Mouse (Mus musculus): ENCODE measurements around the gene Cysrt1. TPM values are rescaled to one million over a fixed set of nuclear protein-coding genes. Genes with fewer than 3 reads are reported as not detected.

Cysrt1 gene
- polyA plus RNA-seq, 1 experiment from 2014 or later = 0.30 TPM

DNA sequence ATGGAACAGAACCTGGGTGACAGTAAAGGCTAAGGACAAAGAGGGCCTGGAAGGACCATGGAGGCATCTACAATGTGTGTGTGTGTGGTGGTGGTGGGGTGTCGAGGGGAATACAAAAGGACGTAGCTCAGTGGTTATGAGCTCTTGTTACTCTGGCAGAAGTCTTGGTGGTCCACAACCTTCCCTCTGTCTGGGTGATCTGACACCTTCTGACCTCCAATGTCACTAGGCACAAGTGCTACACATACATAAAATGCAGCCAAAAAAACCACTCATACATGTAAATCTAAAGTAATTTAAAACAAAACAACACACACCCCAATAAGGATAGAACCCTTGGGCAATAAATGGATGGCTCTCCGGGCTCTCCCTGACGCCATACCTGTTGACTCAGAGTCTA, 14.8 kb downstream of the Cysrt1 start:
- H3K4me1 ChIP-seq (replicated peaks; ENCODE audit: control insufficient read depth, insufficient read depth, low read length) = peaks cover 9% of the 10 kb centered on the region
- ATAC-seq (replicated peaks; ENCODE audit: low FRiP score, low TSS enrichment, low read depth) (no peak), DNase-seq (ENCODE audit: low spot score) (no peak)
- H3K36me3 ChIP-seq (ENCODE audit: control insufficient read depth, insufficient read depth, low read length) = no peaks in the 10 kb centered on the region
- no peak overlapping the region for H3K4me3 ChIP-seq (ENCODE audit: low read depth, low read length)
- no peak overlapping the region for H3K4me2 ChIP-seq (ENCODE audit: low read length)
- 92% methylated on average over 4 of the region's 4 CpGs for WGBS
- no peaks in the 10 kb centered on the region for H3K27me3 ChIP-seq (replicated peaks; ENCODE audit: control insufficient read depth, insufficient read depth, low read length)
- no peak overlapping the region for H3K9ac ChIP-seq (ENCODE audit: low read length)
- H3K27ac ChIP-seq (ENCODE audit: low read depth) = no peak overlapping the region
- no peaks in the 10 kb centered on the region for H3K9me3 ChIP-seq (ENCODE audit: control insufficient read depth, low read length)

DNA sequence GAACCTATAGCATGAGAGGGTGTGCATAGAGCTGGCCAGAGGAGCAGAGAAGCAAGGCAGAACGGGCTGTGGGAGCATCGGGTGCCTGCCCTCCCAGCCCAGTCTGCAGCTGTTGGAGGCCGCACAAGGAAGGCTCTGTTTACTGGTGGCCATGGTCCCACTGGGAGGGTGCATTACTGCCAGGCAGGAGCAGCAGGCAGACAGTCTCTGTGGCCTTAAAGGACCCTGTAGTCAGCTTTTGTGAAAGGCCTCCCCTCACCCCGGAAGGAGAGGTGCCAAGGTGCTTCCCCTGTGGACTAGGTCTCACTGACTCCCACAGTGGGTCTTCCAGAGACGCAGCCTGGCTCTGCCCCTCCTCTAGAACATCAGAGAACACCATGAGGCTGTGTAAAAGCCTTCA, 15.4 kb downstream of the Cysrt1 start:
- Histone ChIP-seq H3K36me3 (ENCODE audit: control insufficient read depth, insufficient read depth, low read length) (peaks cover 2% of the 10 kb centered on the region; the same call in 1 of the 2 replicates), H3K9ac (ENCODE audit: low read length) (no peak overlapping the region), H3K9me3 (ENCODE audit: control insufficient read depth, low read length) (no peaks in the 10 kb centered on the region), H3K4me1 (replicated peaks; ENCODE audit: control insufficient read depth, insufficient read depth, low read length) (peaks cover 9% of the 10 kb centered on the region), H3K4me3 (ENCODE audit: low read depth, low read length) (no peak overlapping the region), H3K27ac (ENCODE audit: low read depth) (no peak overlapping the region), H3K27me3 (replicated peaks; ENCODE audit: control insufficient read depth, insufficient read depth, low read length) (no peaks in the 10 kb centered on the region), H3K4me2 (ENCODE audit: low read length) (no peak overlapping the region)
- WGBS = 82% methylated on average over 5 of the region's 5 CpGs
- DNase-seq (ENCODE audit: low spot score) (no peak), ATAC-seq (replicated peaks; ENCODE audit: low FRiP score, low TSS enrichment, low read depth) (no peak)

DNA sequence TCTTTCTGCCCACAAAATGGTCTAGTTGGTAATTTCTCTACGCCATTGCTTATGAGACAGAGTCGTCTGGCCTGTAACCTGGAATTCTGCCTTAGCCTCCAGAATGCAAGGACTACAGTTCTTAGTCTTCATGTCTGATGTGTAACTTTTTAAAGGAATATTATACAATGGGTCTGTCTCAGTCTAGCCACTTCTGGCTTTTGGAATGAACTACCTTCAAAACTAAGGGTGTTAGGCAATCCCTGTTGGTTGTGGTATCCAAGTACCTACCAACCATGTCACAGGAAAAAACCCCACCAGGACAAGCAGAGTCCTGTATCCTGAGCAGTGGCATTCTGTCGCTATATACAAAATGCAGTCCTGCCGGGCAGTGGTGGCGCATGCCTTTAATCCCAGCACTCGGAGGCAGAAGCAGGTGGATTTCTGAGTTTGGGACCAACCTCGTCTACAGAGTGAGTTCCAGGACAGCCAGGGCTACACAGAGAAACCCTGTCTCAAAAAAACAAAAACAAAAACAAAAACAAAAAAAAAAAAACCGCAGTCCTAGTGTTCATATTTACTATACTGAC, 16.4 kb downstream of the Cysrt1 start:
- 75% methylated on average over 8 of the region's 8 CpGs for WGBS
- Histone ChIP-seq H3K9me3 (ENCODE audit: control insufficient read depth, low read length) (no peaks in the 10 kb centered on the region), H3K27ac (ENCODE audit: low read depth) (peak overlapping the region; percentile 93), H3K36me3 (ENCODE audit: control insufficient read depth, insufficient read depth, low read length) (peaks cover 9% of the 10 kb centered on the region; the same call in 1 of the 2 replicates), H3K4me2 (ENCODE audit: low read length) (peak overlapping the region; percentile 58), H3K9ac (ENCODE audit: low read length) (peak overlapping the region; percentile 50), H3K4me3 (ENCODE audit: low read depth, low read length) (no peak overlapping the region), H3K27me3 (replicated peaks; ENCODE audit: control insufficient read depth, insufficient read depth, low read length) (no peaks in the 10 kb centered on the region), H3K4me1 (replicated peaks; ENCODE audit: control insufficient read depth, insufficient read depth, low read length) (peaks cover 9% of the 10 kb centered on the region)
- DNase-seq (ENCODE audit: low spot score) (no peak), ATAC-seq (replicated peaks; ENCODE audit: low FRiP score, low TSS enrichment, low read depth) (no peak)

DNA sequence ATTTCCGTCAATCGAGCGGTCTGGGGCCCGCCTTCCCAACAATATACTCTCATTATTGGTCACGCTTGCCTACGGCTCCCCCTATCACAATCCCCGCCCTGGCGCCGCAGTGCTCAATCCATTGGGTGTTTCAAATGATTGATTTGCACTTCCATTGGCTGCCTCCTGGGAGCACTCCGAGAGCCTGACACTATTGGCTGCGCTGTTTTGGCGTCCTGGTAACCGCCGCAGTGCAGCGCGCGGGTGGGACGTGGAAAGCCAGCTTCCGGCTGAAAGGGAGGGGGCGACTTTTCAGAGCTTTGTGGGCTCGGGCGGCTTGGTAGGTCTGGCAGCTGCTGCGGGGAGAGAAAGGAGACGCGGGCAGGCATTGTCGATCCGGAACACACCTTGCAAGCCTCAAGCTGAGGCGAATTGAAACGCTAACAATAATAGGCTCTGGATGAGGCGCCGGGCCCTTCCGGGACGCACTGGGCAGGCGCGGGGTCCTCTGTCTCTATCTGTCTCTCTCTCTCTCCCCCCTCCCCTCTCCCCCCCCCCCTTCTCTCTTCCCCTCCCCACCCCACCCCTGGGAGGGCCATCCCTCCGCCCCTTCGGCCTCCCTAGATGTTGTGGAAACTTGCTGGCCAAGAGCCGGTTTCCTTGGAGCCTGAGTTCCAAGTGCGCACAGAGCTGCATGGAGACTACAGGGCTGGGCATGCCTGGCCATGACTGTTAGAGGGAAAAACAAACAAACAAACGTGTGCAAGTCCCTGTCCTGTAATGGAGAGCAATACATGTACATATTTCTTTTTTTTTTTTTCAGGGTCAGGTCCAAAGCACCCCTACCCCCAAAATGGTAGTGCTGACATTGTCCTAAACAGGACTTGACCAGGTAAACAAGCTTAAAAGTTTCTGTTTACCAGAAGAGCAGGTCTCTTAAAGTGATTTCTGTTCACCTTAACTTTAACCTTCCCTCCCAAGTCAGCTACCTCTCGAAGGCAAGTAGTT, 17.2 kb downstream of the Cysrt1 start:
- DNase-seq (ENCODE audit: low spot score) (peak; percentile 97), ATAC-seq (replicated peaks; ENCODE audit: low FRiP score, low TSS enrichment, low read depth) (peak; percentile 97)
- Histone ChIP-seq H3K27ac (ENCODE audit: low read depth) (peak overlapping the region; percentile 94), H3K27me3 (replicated peaks; ENCODE audit: control insufficient read depth, insufficient read depth, low read length) (no peaks in the 10 kb centered on the region), H3K9me3 (ENCODE audit: control insufficient read depth, low read length) (no peaks in the 10 kb centered on the region), H3K4me3 (ENCODE audit: low read depth, low read length) (peak overlapping the region; percentile 88), H3K36me3 (ENCODE audit: control insufficient read depth, insufficient read depth, low read length) (peaks cover 9% of the 10 kb centered on the region; the same call in 1 of the 2 replicates), H3K4me2 (ENCODE audit: low read length) (peak overlapping the region; percentile 58), H3K9ac (ENCODE audit: low read length) (peak overlapping the region; percentile 50), H3K4me1 (replicated peaks; ENCODE audit: control insufficient read depth, insufficient read depth, low read length) (peaks cover 9% of the 10 kb centered on the region)
- WGBS = 2% methylated on average over 41 of the region's 41 CpGs

DNA sequence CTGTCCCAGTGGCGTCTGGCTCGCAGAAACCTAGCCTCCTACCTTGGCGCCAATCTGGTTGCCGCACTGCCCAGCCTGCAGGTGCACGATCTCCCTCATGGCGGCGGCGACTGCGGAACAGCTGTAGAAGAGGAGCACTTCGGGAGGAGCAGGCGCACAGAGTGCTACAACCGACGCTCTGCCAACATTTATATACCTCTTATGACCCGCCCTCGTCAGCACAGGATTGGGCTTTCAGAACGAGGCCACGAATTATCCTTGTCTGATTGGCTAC, 17.8 kb downstream of the Cysrt1 start, which contains the start of gene Tubb4b:
Tubb4b (minus strand) TSS at position 211 of the 274 bp plus-strand sequence.
- H3K4me1 ChIP-seq (replicated peaks; ENCODE audit: control insufficient read depth, insufficient read depth, low read length) = peaks cover 9% of the 10 kb centered on the region
- H3K27me3 ChIP-seq (replicated peaks; ENCODE audit: control insufficient read depth, insufficient read depth, low read length) = no peaks in the 10 kb centered on the region
- peaks cover 9% of the 10 kb centered on the region; the same call in 1 of the 2 replicates for H3K36me3 ChIP-seq (ENCODE audit: control insufficient read depth, insufficient read depth, low read length)
- WGBS = 0% methylated on average over 17 of the region's 17 CpGs
- ATAC-seq (replicated peaks; ENCODE audit: low FRiP score, low TSS enrichment, low read depth) (no peak), DNase-seq (ENCODE audit: low spot score) (no peak)
- H3K9ac ChIP-seq (ENCODE audit: low read length) = peak within 1 kb of the TSS; percentile 82
- H3K9me3 ChIP-seq (ENCODE audit: control insufficient read depth, low read length) = no peaks in the 10 kb centered on the region
- H3K27ac ChIP-seq (ENCODE audit: low read depth) = peak within 1 kb of the TSS; percentile 94
- peak within 1 kb of the TSS; percentile 74 for H3K4me2 ChIP-seq (ENCODE audit: low read length)
- peak within 1 kb of the TSS; percentile 88 for H3K4me3 ChIP-seq (ENCODE audit: low read depth, low read length)

DNA sequence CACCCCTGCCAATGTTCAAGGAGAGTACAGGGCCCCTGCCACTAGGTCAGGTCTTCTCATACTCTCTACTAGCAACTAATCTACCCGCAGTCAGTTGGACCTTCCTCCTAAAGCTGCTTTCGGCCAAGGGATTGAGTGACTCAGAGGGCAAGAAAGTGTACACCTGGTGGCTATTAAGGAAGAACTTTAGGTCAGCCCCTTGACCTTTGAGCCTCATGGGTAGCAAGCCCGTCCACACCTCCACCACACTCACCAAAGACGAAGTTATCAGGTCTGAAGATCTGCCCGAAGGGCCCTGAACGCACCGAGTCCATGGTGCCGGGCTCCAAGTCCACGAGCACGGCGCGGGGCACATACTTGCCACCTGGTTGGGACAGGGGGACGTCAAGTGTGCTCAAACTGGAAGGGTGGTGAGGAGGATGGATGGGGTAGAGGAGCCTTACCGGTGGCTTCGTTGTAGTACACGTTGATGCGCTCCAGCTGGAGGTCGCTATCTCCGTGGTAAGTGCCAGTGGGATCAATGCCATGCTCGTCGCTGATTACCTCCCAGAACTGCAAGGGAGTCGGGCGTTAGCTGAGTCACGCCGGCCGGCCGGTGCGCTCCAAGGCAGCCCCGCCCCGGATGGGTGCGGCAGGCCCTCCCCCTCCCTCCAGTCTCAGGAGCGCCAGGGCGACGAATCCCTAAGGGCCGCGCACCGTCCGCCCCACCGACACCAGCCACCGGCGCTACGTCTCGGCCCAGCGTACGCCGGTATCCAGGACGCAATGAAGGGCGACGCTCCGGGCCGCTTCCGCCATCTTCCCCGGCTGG, 18.4 kb downstream of the Cysrt1 start:
- Histone ChIP-seq H3K9ac (ENCODE audit: low read length) (peak overlapping the region; percentile 82), H3K4me1 (replicated peaks; ENCODE audit: control insufficient read depth, insufficient read depth, low read length) (peaks cover 9% of the 10 kb centered on the region), H3K4me2 (ENCODE audit: low read length) (peak overlapping the region; percentile 74), H3K27ac (ENCODE audit: low read depth) (peak overlapping the region; percentile 94), H3K4me3 (ENCODE audit: low read depth, low read length) (peak overlapping the region; percentile 88), H3K36me3 (ENCODE audit: control insufficient read depth, insufficient read depth, low read length) (peaks cover 9% of the 10 kb centered on the region; the same call in 1 of the 2 replicates), H3K9me3 (ENCODE audit: control insufficient read depth, low read length) (no peaks in the 10 kb centered on the region), H3K27me3 (replicated peaks; ENCODE audit: control insufficient read depth, insufficient read depth, low read length) (no peaks in the 10 kb centered on the region)
- peak; percentile 59 for ATAC-seq (replicated peaks; ENCODE audit: low FRiP score, low TSS enrichment, low read depth)
- no peak for DNase-seq (ENCODE audit: low spot score)
- WGBS = 2% methylated on average over 50 of the region's 53 CpGs

DNA sequence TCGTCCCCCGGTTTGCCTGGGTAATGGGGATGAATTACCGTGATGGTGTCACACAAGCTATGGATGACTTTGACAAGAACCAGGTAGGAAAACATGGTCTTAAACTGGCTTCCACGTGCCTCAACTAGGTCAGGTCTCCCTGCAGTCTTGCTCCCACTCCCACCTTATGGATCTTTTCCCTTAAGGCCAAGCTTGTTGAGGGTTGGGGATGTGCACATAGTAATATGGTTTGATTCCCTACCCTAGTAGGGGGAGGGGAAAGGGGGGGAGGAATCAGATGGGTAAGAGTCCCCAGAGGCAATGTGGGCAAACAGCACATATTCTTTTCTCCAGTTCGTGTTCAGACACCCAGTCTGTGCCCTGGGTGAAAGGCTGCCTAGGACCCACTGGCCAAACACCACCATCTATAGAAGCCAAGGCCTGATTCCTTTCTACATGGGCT, 20.9 kb downstream of the Cysrt1 start:
- DNase-seq (ENCODE audit: low spot score) (no peak), ATAC-seq (replicated peaks; ENCODE audit: low FRiP score, low TSS enrichment, low read depth) (no peak)
- Histone ChIP-seq H3K4me2 (ENCODE audit: low read length) (no peak overlapping the region), H3K4me3 (ENCODE audit: low read depth, low read length) (no peak overlapping the region), H3K27me3 (replicated peaks; ENCODE audit: control insufficient read depth, insufficient read depth, low read length) (0 out of 2 replicates have a peak, but pooled peaks cover 4% of the 10 kb centered on the region), H3K9ac (ENCODE audit: low read length) (no peak overlapping the region), H3K4me1 (replicated peaks; ENCODE audit: control insufficient read depth, insufficient read depth, low read length) (peaks cover 9% of the 10 kb centered on the region), H3K9me3 (ENCODE audit: control insufficient read depth, low read length) (no peaks in the 10 kb centered on the region), H3K36me3 (ENCODE audit: control insufficient read depth, insufficient read depth, low read length) (peaks cover 9% of the 10 kb centered on the region; the same call in 1 of the 2 replicates), H3K27ac (ENCODE audit: low read depth) (no peak overlapping the region)
- 60% methylated on average over 5 of the region's 5 CpGs for WGBS

DNA sequence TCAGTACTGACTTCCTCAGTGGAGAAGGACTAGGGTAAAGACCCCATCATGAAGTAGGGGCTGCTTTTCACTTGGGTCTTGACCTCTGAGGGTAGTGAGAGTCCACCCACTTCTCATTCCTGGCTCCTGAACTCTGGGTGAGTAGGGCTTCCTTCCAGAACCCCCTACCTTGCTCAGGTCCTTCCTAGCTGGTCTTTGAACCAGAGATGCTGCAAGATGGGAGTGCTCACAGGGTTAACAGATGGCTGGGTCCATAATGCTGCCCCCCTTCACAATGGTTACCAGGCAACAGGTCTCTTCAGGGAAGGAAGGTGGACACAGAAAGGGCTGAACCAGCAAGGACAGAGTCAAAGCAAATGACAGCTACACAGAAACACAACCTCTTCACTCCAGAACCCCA, 23.8 kb downstream of the Cysrt1 start, which contains the start of gene Fam166a:
Fam166a (plus strand) TSS at position 301 of the 400 bp plus-strand sequence.
- H3K9ac ChIP-seq (ENCODE audit: low read length) = no peak within 1 kb of the TSS
- peaks cover 9% of the 10 kb centered on the region; the same call in 1 of the 2 replicates for H3K36me3 ChIP-seq (ENCODE audit: control insufficient read depth, insufficient read depth, low read length)
- no peak within 1 kb of the TSS for H3K27ac ChIP-seq (ENCODE audit: low read depth)
- H3K4me1 ChIP-seq (replicated peaks; ENCODE audit: control insufficient read depth, insufficient read depth, low read length) = peaks cover 2% of the 10 kb centered on the region
- H3K4me2 ChIP-seq (ENCODE audit: low read length) = no peak within 1 kb of the TSS
- 0 out of 2 replicates have a peak, but pooled peaks cover 4% of the 10 kb centered on the region for H3K27me3 ChIP-seq (replicated peaks; ENCODE audit: control insufficient read depth, insufficient read depth, low read length)
- DNase-seq (ENCODE audit: low spot score) (no peak), ATAC-seq (replicated peaks; ENCODE audit: low FRiP score, low TSS enrichment, low read depth) (no peak)
- no peaks in the 10 kb centered on the region for H3K9me3 ChIP-seq (ENCODE audit: control insufficient read depth, low read length)
- H3K4me3 ChIP-seq (ENCODE audit: low read depth, low read length) = no peak within 1 kb of the TSS

All from intestine, embryonic 14.5 days (tissue).